Mouse (Mus musculus) embryo, embryonic 10 days (tissue): ENCODE measurements around the gene Rasl10a.

Experiments
- DNase-seq: peaks from one replicate; pipeline ENCODE4 v3.0.0-alpha.2; 2015; ENCODE audit warnings: low spot score

The Rasl10a gene

DNA sequence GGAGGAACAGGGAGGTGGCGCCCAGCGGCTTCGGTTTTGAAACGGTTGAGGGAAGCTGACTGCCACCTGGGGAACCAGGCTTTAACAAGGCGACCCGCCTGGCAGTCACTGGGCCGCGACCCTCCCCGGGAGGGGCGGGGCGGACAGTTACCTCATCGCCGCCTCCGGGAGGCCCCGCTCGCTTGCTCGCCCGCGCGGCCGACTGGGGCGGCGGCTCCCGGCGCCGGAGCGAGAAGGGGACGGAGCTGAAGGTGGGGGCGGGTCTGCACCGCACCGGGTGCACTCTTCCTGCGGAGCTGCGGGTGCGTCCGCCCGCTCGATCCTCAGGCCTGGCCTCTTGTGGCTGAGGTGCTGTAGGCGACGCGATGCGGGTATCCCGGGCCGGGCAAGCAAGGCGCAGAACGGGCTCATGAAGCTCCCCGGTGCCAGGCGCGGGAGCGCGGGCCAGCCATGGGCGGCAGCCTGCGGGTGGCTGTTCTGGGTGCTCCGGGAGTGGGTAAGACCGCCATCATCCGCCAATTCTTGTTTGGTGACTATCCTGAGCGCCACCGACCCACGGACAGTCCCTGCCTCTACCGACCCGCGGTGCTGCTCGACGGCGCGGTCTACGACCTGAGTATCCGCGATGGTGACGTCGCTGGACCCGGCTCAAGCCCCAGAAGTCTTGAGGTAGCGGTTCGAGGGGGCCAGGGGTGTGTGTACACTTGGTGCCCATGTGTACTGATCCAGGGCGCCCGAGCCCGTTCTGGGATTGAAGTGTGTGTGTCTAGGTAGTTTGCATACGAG, at the start of gene Rasl10a:
Rasl10a (plus strand) TSS at position 273 of the 786 bp plus-strand sequence.
- no peak for DNase-seq

DNA sequence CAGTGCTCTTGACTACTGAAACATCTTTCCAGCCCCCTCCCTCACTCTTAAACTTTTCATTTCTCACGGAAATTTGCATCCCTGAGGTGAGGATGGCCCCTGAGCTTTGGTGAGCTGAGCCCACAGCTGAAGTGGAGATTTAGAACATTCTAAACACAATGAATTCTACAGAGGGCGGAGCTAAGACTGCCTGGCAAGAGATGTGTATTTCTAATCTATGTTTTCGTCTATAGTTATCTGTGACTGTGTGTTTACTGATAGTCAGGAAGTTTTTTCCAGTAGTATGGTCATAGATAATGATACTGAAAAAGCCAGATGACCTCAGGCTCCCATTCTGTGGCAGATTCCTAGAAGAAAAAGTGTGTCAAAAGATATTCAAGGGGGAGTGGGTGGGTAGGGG, 49.1 kb upstream of the Rasl10a start:
- DNase-seq, result no peak

DNA sequence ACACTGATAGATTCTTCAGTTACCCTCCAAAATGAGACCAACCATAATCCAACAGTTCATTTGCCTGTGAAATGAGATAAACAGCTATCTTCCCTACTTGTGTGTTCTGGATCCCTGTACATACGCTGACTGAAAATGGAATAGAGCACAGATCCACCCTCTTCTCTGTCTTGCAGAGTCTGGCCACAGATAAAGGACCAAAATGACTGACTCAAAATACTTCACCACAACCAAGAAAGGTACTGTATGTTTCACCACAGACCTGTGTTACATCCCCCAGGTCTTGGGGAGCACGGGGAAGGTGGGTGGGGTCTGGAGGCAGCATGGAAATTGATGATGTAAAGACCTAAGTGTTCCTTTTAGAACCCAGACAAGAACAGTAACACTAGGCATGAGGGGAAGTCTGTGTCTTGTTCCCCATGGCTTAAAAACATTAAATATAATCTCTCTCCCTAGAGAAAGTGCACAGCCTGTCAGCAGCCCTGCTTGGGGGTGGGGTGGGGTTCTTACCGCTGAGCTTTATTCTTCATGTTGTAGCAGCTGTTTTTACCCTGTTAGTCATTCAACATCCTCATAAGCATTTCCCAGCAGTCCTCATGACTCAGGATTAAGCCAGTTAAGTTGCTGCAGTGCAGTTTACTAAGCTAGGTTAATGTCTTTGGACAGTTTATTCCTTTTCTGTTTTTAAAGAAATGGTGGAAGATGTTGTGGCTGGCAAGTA, 48.4 kb upstream of the Rasl10a start:
- no peak for DNase-seq

DNA sequence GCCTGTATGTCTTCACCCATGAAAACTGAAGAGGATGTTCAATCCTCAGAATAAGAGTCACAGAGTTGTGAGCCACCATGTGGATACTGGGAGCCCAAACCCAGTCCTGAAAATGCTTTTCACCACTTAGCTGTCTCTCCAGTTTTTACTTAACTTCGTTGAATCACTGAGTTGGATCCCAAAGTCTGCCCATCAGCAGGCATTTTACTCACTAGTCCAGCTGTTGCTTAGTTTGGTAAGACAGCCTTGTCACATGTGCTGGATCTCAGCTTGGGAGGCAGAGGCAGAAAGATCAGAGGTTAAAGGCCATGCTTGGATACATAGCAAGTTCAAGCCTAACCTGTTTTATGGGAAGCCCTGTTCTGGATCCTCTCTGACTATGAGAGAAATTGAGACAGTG, 47.7 kb upstream of the Rasl10a start:
- no peak for DNase-seq

DNA sequence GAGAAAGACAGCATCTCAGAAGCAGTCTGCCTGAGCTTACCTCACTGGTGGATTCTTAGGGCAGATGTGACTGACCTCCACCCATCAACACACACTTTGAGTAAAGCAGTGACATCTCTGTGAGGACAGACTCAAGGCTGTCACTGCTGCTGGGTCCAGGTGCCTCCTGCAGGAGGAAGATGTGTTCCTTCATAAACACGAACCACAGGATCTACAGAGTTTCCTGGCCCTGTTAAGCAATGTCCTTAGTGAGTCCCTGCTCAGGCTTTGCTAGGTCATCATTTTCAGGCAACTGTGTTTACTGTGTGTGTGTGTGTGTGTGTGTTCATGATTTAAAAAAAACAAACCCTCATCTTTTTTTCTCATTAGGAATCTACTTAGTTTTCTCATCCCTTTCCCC, 46.4 kb upstream of the Rasl10a start:
- DNase-seq, result no peak

DNA sequence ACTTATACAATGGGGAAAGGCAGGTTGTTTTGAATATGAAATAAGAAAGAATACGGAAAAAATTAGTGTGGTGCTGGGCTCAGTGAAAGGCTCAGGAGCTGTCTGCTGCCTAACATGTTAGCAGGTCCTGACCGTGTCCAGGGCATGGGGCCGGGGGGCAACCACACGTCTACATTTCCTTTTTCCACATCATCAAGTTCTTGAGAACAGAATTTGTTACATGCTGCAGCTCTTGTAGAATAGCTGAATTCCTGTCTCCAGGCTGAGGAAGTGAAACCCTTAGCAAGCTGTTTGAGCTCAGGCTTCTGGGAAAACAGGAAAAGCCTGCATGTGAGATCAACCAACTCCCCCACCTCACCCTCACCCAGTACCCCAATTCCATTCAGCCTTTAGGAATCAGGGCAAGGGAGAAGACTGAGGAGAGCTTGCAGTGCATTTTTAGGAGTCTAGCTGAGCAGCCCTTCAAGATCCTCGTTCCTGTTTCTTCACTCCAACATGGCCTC, 45.7 kb upstream of the Rasl10a start:
- no peak for DNase-seq

DNA sequence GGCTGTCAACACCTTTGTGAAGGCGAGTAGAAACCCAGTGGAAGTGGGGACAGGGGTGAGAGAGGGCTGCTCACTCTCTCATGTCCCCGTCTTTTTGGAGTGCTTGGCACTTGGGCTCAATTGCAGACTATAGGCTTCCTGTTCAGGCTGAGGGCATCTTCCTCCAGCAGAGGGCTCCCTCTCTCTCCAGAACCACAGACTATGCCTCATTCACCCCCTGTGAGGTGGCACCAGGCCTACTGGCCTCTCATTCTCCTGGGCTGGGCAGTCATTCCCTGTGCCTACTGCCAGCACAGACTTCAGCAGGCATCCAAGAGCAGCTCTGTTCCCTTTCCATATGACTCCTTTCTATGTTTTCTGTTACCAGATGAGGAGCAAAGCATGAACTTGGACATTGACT, 42.2 kb upstream of the Rasl10a start:
- DNase-seq, result peak; percentile 46

DNA sequence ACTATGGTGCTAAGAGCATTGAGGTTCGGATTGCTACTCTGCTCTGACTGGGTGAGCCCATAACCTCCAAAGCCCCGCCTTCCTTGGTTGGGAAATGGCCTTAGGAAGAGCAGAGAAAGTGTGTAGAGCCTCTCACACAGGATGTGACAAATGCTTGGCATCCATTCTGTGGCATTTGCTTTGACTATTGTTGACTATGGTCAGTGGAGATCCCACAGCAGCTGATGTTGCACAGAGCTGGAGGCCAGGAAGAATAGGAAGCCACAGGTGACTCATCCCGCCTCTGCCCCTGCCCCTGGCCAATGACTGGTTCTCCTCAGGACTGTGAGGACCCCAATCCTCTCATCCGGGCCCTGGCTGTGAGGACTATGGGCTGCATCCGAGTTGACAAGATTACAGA, 41.6 kb upstream of the Rasl10a start:
- no peak for DNase-seq

DNA sequence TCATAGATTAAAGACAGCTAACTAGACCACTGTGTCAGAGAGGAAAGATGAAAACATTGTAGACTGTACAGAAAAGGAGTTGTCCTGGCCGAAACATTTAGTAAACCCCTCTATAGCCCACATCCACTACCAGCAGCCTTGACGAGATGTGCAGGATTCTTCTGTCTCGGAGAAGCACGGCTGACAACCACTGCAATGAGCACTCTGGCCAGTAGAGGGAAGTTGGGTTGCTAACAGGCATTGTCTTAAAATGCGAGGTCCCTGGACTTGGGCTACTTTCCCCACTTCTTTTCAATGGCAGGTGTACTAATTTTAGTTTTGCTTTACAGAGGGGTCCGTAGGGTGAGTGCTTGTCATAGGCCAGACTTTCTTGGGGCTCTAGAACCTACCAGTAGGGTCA, 40.4 kb upstream of the Rasl10a start:
- DNase-seq, result peak; percentile 28

DNA sequence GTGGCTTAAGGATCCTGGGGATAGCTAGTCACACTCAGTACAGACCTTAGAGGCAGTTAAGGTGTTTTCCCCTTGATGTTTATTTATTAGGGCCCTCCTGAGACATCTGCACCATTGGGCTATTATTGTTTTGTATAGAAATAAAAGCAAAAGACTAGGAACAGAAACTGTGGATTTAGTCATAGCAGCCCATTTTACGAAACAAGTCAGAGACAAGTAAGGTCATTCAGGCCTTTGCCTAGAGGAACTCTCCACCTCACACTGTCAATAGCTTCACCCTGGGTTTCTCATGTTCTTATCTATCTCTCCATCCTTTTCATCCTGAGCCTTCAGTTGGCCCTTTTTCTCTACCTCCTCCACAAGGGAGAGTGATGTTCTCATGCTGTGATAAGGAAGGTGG, 32.8 kb upstream of the Rasl10a start:
- no peak for DNase-seq

DNA sequence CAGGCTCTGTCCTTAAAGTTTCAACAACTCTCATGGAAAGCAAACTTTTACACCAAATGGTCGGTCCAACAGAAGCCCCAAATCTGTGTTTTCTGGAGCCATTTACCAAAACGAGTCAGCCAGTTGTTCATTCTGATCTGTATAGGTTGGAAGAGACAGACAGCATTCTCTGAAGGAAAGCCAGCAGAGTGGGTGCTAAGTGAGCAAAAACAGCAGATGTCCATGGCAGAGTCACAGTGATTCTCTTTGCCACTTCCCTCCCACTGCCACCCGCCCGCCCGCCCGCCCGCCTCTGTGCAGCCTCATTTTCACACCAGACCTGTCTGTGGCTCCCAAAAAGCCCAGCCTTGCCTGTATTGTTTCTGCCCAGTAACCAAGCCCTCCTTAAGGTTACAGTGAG, 29.7 kb upstream of the Rasl10a start:
- no peak for DNase-seq

DNA sequence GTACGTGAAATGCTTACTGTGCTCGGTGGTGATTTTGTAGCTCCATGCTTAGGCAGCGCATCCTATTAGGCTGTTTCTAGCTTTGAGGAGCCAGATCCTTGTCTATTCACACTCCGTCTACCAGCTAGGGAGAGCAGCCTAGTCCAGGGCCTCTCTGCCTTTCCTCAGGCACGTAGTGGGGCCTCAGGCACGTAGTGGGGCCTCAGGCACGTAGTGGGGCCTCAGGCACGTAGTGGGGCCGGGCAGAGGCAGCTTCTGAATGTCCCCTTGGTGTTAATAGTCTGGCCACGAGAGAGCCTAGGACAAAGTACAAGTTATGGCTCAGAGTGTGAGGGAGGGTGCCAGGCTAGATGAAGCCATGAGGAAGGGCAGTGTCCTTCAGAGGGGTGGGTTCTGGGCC, 25.2 kb upstream of the Rasl10a start:
- DNase-seq, result no peak

DNA sequence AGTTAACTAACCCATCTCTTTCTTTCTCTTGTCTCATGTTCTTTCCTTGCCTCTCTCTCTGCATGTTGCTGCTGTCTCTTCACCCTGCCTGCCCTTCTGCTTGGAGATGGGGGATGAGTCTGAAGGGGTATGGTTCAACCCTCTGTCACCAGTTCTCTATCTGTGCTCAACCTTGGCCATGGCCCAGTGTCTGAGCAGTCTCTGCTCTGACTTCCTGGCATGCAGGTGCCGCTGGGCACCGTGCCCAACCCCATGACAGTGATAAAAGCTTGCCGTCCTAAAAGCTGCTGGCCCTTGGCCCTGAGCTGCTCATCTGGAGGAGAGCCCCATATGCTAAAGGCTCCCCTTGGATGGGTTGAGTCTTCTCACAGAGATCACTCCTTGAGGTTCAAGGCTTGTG, 24.8 kb upstream of the Rasl10a start:
- DNase-seq, result no peak

DNA sequence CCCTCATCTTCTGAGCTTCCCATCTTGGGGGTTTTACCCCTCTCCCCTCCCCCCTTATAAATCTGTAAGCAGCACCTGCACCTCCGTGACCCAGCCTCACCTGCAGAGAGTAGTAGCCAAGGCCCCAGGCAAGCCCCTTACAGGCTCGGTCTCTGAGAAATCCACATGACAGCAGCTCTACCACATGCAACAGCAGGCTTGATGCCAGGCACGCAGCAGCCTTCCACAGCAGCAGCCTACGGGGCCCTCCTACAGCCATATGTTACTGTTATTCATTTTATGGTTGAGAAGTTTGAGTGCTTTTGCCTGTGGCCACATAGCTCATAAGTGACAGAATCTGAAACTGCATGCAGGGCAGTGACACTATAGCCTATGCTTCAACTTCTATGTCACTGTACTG, 22.5 kb upstream of the Rasl10a start:
- DNase-seq, result no peak

DNA sequence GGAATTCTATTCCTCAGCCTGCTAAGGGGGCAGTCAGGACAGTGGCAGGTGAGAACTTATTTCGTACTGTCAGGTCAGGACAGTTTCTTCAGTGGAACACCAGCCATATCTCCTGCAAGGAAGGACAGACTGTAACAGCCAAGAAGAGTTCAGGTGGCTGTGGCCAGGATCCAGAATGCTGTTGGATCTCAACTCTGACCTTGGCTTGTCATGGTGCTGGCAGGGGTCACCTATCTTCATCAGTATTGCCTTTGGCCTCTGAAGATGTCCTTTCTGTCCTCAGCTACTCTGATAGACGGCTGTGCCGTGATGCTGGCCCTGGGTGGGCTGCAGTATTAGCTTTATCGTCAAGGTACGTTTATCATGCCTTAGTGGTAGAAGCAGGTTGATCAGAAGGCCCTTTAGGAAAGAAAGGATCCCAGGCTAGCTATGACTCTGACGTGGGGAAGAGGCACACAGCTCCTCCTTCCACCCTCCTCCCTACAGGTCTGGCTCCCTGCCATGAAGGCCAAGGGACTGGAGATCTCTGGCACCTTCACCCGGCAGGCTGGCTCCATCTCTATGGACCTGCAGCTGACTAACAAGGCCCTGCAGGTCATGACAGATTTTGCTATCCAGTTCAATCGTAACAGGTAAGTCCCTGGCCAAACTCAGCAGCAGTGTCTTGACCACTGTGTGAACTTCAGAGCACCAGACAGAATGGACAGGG, 20.6 kb upstream of the Rasl10a start:
- DNase-seq, result no peak

DNA sequence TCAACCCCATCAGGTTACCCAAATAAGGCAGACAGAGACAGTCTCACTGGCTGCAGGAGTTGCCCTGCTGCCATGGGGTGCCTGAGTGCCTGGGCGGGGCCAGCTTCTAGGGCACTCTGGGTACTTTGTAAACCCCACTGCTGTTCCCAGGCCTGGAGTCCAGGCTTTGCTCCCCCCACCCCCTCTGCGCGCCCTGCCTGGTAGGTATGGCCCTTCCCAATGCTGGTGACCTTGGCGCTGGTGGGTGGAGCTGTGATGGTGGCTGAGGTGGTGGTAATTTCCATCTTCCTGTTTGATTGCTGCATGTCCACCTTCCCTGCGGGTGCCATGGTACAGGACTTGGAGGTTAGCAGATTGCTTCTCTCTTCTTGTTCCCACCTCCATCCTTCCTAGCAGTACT, 17.3 kb upstream of the Rasl10a start:
- DNase-seq, result no peak

DNA sequence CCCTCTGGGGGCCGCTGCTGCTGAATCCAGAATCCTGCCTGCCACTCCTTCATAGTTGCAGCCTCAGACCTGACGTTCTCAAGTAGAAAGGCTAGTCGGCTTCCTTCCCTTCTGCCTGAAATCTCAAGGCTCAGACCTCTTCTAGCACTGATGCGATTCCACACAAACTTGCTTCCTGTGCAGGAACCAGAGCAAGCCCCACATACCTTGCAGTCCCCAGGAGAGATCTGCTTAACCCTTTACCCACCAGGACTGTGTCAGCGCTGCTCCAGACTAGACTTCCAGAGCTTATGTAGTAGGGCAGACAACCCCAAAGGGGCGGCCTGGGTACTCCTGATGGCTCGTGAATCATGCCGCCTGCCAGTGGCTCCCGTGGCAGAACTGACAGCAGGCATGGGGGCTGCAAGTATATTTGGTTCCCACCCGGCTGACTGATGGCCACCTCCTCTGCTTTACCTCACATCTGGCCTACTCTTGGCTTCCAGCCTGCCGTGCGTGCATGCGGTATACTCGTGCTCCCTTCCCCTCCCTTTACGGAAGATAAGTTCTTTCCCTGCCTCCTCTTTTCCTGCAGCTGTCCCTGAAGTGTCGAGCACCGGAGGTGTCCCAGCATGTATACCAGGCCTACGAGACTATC, 16.7 kb upstream of the Rasl10a start:
- DNase-seq, result no peak

DNA sequence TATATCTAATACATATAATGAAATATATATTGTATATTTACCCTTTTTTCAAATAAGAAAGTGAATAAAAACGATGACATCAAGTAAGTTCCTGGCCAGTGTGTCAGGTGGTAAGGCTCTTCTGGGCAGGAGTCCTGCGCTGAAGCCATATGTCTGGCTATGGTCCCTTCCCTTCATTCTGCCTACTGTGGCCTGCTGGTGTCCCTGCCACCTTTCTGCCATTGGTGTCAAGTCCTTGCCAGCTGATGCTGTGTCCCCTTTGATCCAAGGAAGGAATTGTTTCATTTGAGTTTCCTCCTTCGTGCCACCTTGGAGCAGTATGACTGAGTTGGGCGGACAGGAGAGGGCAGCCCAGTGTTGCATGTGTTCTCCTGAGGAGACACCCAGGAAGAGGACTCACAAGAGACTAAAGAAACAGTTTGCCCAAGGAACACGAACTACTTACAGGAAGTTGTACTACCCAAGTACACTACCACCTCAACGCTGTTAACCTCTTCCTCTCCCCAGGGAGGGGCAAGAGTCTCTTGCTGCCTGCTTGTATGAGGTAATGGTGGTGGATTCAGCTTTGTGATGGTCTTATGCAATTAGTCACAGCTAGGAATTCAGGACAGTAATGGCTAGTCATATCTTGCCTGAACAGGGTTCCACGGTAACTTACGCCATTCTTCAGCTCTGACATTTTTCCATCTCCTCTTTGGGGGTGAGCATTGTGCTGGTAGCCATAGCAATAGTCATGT, 15.1 kb upstream of the Rasl10a start:
- no peak for DNase-seq

DNA sequence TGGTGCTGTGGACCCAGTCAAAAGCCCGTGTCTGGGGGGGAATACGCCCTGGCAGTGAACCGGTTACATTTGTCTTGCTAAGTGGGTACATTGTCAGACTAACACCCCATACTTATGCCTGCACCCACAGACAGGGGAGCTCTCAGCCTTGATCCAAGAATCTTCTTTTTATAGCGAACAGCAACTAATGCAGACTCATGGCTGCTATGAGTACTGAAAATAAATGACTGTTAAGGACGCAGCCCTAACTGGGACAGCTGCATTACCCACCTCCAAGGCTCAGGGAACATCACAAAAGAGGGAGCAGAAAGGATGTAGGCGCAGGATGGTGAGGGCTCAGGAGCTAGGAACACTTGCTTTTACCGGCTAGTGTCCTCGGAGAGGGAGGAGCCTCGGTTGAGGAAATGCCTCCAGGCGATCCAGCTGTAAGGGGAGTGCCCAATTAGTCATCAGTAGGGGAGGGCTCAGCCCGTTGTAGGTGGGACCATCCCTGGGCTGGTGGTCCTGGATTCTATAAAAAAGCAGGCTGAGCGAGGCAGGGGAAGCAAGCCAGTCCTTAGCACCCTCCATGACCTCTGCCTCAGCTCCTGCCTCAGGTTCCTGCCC, 11.5 kb upstream of the Rasl10a start:
- DNase-seq, result no peak

DNA sequence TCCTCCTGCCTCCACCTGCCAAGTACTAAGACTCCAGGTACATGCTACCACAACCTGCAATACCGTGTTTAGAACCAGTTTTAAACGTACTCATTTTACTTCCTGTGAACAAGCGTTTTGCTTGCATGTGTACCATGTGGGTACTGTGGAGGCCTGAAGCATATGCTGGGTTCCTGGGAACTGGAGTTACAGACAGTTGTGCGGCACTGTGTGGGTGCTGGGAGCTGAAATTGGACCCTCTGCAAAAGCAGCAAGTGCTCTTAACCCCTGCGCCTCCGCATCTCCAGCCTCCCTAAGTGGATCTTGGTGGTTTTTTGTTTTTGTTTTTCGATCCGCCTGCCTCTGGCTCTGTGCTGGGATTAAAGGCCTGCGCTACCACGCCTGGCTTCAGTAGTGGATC, 6.3 kb upstream of the Rasl10a start:
- DNase-seq, result no peak

DNA sequence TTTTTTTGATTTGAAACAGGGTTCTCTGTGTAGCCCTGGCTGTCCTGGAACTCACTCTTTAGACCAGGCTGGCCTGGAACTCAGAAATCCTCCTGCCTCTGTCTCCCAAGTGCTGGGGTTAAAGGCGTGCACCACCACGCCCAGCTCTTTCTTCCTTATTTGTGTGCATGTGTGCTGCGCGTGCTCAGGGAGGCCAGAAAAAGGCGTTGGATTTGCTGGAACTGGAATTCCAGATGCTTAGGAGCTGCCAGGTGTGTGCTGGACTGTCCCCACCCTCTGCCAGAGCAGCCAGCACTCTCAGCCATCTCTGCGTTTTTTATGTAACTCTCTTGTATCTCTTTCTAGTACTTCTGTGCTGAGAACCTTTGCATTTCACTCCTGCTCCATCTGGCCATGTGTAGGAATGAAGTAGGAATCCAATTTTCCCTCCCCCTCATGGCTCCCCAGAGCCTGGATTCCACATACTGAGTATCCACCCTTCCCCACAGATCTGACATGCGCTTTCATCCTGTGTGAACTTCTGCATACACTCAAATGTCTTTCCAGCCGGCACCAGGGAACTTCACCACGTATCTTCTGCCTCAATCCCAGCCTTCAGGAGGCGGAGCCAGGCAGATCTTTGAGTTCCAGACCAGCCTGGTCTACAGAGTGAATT, 5.6 kb upstream of the Rasl10a start:
- no peak for DNase-seq
